Mouse (Mus musculus) heart, postnatal 10 days (tissue): ENCODE measurements around the gene Csrnp1. TPM values are rescaled to one million over a fixed set of nuclear protein-coding genes. Genes with fewer than 3 reads are reported as not detected.
A peak's percentile ranks its signal among the peaks of the same experiment; 100 is the strongest.

Source experiments
- DNase-seq, 2 experiments: peaks; one replicate each; pipeline ENCODE4 v3.0.0; 2021
- intact Hi-C: fragments of 180-260 bp; cut with DNase I; formaldehyde crosslinking; loops from one replicate; pipeline ENCODE4 v1.15.1; 2025
- total RNA-seq, 2 experiments: library from RNA; stranded (reverse); gene quantifications; 2 replicates each; pipeline ENCODE4 v1.2.3; 2021

The Csrnp1 gene
- total RNA-seq, 2 experiments from 2014 or later, result 9.9 to 19.0 TPM

GRCm38 (mm10) chr9:119979749-119980148 is 4.7 kb downstream of the Csrnp1 start:
- intact Hi-C loops, result loop anchor here (2.0 kb wide), 2 partner anchors 15 to 41 kb away; no protein-coding TSS in a partner anchor
- DNase-seq, result no peak

- no peak for DNase-seq
- intact Hi-C loops, result loop anchor here (2.0 kb wide), 1 partner anchor 40 kb away; no protein-coding TSS in a partner anchor
Measured at GRCm38 (mm10) chr9:119978811-119979441, 5.5 kb downstream of the Csrnp1 start.

- intact Hi-C loops, result loop anchor here (2.0 kb wide), 1 partner anchor 39 kb away; no protein-coding TSS in a partner anchor
- no peak for DNase-seq
Measured at GRCm38 (mm10) chr9:119978151-119978810, 6.2 kb downstream of the Csrnp1 start.

- no peak for DNase-seq
- intact Hi-C loops, result loop anchor here (2.0 kb wide), 1 partner anchor 39 kb away; no protein-coding TSS in a partner anchor
Measured at GRCm38 (mm10) chr9:119977557-119978060, 6.8 kb downstream of the Csrnp1 start.

GRCm38 (mm10) chr9:119976704-119977556 is 7.5 kb downstream of the Csrnp1 start:
- intact Hi-C loops, result no loop called here
- no peak for DNase-seq

GRCm38 (mm10) chr9:119975286-119975685 is 9.2 kb downstream of the Csrnp1 start:
- no peak for DNase-seq
- intact Hi-C loops, result no loop called here

- intact Hi-C loops, result no loop called here
- no peak for DNase-seq
Measured at GRCm38 (mm10) chr9:119974609-119975008, 9.8 kb downstream of the Csrnp1 start.

- intact Hi-C loops, result no loop called here
Measured at GRCm38 (mm10) chr9:119973869-119974520, 10.5 kb downstream of the Csrnp1 start.

GRCm38 (mm10) chr9:119973281-119973680 is 11.2 kb downstream of the Csrnp1 start:
- DNase-seq, result no peak
- intact Hi-C loops, result no loop called here

More at GRCm38 (mm10) chr9:119973869-119974520, 10.5 kb downstream of the Csrnp1 start:
- DNase-seq, result no peak

- intact Hi-C loops, result no loop called here
- peak in 1 of 2 experiments; percentile 59 for DNase-seq
Measured at GRCm38 (mm10) chr9:119972582-119972981, 11.9 kb downstream of the Csrnp1 start.

- intact Hi-C loops, result no loop called here
- no peak for DNase-seq
Measured at GRCm38 (mm10) chr9:119972166-119972565, 12.3 kb downstream of the Csrnp1 start.

- peak in 1 of 2 experiments; percentile 66 for DNase-seq
- intact Hi-C loops, result no loop called here
Measured at GRCm38 (mm10) chr9:119970763-119971656, 13.4 kb downstream of the Csrnp1 start.

- DNase-seq, result peak; percentile 74 to 89
- intact Hi-C loops, result no loop called here
Measured at GRCm38 (mm10) chr9:119970221-119970620, 14.2 kb downstream of the Csrnp1 start.

GRCm38 (mm10) chr9:119969811-119970210 is 14.6 kb downstream of the Csrnp1 start:
- DNase-seq, result no peak
- intact Hi-C loops, result no loop called here

GRCm38 (mm10) chr9:119966221-119966910 is 18.1 kb downstream of the Csrnp1 start:
- DNase-seq, result no peak
- intact Hi-C loops, result no loop called here

GRCm38 (mm10) chr9:119965186-119965585 is 19.3 kb downstream of the Csrnp1 start:
- intact Hi-C loops, result loop anchor here (2.0 kb wide), 1 partner anchor 16 kb away; no protein-coding TSS in a partner anchor
- DNase-seq, result no peak

GRCm38 (mm10) chr9:119964206-119964605 is 20.3 kb downstream of the Csrnp1 start:
- intact Hi-C loops, result loop anchor here (2.0 to 5.0 kb wide), 2 partner anchors 17 to 133 kb away; no protein-coding TSS in a partner anchor
- no peak for DNase-seq

GRCm38 (mm10) chr9:119962987-119963667 is 21.3 kb downstream of the Csrnp1 start:
- peak; percentile 75 to 84 for DNase-seq
- intact Hi-C loops, result loop anchor here (1.0 to 5.0 kb wide), 3 partner anchors 48 to 134 kb away; no protein-coding TSS in a partner anchor
